Mouse (Mus musculus): ENCODE results near the gene Hist2h2ac. TPM values are rescaled to one million over a fixed set of nuclear protein-coding genes. Genes with fewer than 3 reads are reported as not detected.
"Not testable (repeated sequence)": the region's sequence is repeated elsewhere in the genome, so short reads cannot be mapped to it uniquely, and the experiment has no call there.

Gene Hist2h2ac
- total RNA-seq, 1 experiment from 2014 or later = 1,422 TPM

DNA sequence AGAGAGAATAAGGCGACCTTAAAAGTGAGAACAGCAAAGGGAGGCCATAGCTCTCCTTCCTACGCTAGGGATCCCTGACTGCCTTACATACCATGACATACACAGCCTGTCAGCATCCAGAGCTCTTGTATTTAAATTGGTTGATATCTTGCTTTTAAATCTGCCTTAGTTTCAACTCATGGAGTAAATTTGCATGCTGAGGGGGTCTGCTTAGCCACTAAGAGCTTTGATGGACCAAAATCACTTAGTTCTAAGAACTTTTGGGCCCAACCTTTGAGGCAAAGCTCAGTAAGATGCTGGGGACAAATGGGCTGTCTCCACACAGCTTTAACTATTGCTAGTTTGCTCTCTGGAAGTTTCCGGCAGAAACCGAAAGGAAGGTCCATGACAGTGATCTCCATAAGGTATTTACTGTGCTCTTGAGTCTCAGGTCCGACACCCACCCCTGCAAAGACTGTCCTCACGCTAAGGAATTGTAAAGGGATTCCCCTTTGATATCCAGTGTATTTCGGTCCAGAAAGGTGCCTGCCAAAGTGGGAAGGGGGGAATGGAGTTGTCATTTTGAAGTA, 16.7 kb upstream of the Hist2h2ac start:
- no peak for ATAC-seq (replicated peaks in 1 of 2; ENCODE audit: insufficient read depth in 1 of 2, low FRiP score in 2 of 2, low TSS enrichment in 1 of 2, low read depth in 1 of 2, poor library complexity in 2 of 2, severe bottlenecking in 2 of 2)

DNA sequence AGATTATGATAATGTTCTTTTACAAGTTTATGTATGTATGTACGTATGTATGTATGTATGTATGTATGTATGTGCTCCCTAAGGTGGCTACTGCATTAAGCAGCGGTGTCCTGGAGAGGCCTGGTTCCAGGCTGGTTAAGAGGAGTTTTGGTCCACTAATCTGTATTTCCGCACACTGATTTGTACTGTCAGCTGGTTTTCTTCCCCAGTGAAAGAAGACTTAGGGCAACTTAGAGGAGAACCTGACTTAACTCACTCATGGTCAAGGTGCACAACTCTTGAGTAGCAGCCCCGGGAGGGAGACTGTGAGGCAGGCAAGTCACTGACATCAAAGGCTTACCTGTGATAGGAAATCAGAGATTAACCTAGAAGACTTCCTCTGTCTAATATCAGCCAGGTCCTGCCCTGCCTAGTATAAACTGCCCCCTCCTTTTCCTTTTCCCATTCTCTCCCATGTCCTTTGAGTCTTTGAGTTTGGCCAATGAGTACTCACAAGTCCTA, 16.2 kb upstream of the Hist2h2ac start:
- ATAC-seq (replicated peaks in 1 of 2; ENCODE audit: insufficient read depth in 1 of 2, low FRiP score in 2 of 2, low TSS enrichment in 1 of 2, low read depth in 1 of 2, poor library complexity in 2 of 2, severe bottlenecking in 2 of 2) = no peak

- ATAC-seq (replicated peaks in 1 of 2; ENCODE audit: insufficient read depth in 1 of 2, low FRiP score in 2 of 2, low TSS enrichment in 1 of 2, low read depth in 1 of 2, poor library complexity in 2 of 2, severe bottlenecking in 2 of 2) = no peak
These were observed 15.2 kb upstream of the Hist2h2ac start for GRCm38 (mm10) chr3:96235836-96236235.

- ATAC-seq (replicated peaks in 1 of 2; ENCODE audit: insufficient read depth in 1 of 2, low FRiP score in 2 of 2, low TSS enrichment in 1 of 2, low read depth in 1 of 2, poor library complexity in 2 of 2, severe bottlenecking in 2 of 2) = no peak
These were observed 14.2 kb upstream of the Hist2h2ac start for GRCm38 (mm10) chr3:96234914-96235313.

DNA sequence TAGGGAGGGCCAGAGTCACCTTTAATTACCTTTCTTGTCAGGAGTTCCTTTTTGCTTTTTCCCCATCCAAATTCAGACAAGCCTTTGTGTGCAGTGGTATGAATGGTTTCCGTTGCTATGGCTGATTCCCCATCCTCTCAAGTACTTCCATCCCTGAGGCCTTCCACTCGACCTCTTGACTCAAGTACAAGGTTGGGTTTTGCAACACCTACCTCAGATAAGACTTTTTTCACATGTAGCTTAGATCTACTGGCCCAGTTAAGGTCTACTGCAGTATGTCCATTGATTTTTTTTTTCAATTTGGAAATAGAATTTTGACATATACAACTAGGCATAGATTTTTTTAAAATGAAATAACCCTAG, 11.1 kb upstream of the Hist2h2ac start:
- no peak for ATAC-seq (replicated peaks in 1 of 2; ENCODE audit: insufficient read depth in 1 of 2, low FRiP score in 2 of 2, low TSS enrichment in 1 of 2, low read depth in 1 of 2, poor library complexity in 2 of 2, severe bottlenecking in 2 of 2)

DNA sequence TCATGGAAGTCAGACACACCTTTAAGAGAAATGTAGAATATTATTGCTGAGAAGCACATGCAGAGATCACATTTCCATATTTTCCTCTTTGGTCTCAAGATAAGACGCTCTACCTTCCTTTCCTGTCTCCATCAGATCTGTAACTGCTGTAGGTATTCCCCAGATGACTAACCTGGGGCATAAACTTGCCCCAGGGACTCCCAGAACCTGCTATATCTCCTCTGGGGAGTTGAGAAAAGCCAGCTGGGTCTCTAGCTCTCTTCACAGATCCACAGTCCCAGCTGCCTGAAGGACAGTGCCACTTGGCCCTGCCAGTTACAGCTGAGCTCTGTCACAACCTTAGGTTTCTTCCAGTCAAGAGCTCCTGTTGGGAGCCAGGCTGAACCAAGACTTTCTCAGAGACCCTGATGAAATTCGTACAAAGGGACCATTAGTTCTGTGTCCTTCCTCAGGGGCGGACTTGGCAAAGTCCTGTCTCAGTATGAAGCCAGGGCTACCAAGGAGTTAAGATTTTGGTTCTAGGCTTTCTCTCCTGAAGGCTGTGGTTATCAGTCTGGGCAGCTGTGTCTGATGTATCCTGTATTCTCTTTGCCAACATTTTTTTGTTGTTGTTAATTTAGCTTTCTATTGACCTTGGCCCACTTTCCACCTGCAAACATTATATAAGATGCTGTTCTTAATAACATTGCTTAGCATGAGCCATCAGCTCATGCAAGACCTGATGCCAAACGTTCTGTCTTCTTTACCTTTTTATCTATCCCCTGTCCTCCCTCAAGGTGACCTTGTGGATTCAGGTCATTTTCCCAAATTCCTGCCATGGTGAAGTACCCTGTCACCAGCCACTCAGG, 10.5 kb upstream of the Hist2h2ac start:
- no peak for ATAC-seq (replicated peaks in 1 of 2; ENCODE audit: insufficient read depth in 1 of 2, low FRiP score in 2 of 2, low TSS enrichment in 1 of 2, low read depth in 1 of 2, poor library complexity in 2 of 2, severe bottlenecking in 2 of 2)

DNA sequence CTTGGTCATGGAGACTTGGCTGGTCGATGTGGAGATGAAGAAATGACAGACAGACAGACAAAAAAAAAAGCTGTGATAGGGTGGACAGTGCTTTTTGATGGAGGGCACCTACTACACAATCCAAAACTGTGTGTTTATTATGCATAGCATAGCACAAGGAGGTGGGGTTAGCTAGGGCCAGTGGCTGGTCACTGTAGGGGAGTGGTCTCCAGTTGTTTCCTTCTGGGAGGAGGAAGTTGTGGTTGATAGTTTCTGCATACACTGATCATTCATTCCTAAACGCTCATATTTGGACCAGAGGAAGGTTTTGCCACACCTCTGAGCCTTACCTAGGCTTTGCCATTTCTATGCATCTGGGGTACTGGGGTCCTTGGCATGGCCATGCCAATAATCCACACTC, 9.7 kb upstream of the Hist2h2ac start:
- ATAC-seq (replicated peaks in 1 of 2; ENCODE audit: insufficient read depth in 1 of 2, low FRiP score in 2 of 2, low TSS enrichment in 1 of 2, low read depth in 1 of 2, poor library complexity in 2 of 2, severe bottlenecking in 2 of 2) = 0 out of 4 replicates have a peak, but pooled peaks of 1 of the 2 experiments have one; percentile 23

DNA sequence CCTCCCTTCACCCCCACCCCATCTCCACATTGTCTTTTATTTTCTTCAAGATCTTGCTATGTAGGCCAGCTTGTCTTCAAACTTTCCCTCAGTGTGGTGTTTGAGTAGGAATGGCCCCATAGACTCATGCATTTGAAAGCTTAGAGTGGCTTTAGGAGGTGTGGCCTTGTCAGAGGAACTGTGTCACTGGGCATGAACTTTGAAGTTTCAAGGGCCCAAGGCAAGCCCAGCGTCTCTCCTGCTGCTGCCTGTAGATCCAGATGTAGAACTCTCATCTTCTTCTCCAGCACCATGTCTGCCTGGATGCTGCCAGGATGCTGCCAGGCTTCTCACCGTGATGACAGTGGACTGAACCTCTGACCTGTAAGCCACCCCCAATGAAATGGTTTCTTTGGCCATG, 8.1 kb upstream of the Hist2h2ac start:
- ATAC-seq (replicated peaks in 1 of 2; ENCODE audit: insufficient read depth in 1 of 2, low FRiP score in 2 of 2, low TSS enrichment in 1 of 2, low read depth in 1 of 2, poor library complexity in 2 of 2, severe bottlenecking in 2 of 2) = no peak

GRCm38 (mm10) chr3:96226695-96227648, 6.3 kb upstream of the Hist2h2ac start:
- peak in 1 of 2 experiments; percentile 43; a peak in 1 of 4 replicates for ATAC-seq (replicated peaks in 1 of 2; ENCODE audit: insufficient read depth in 1 of 2, low FRiP score in 2 of 2, low TSS enrichment in 1 of 2, low read depth in 1 of 2, poor library complexity in 2 of 2, severe bottlenecking in 2 of 2)

DNA sequence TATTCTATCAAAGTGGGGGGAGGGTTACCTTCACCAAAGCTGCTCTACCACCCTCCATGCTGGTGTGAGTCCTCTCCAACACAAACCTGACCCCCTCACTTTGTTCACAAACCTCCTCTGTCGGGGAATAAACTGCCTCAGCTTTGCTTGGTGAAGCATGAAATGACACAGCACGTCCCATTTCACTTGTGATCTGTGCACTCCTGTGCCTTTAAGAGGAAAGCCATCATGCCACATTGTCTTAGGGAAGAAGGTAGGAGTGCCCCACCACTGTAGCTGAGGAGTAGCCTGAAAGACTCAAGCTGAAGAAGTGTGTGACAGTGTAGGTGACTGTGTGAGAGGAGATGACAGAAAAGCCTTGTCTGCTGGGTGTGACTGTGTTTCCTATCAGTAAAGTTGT, 4.7 kb upstream of the Hist2h2ac start:
- ATAC-seq (replicated peaks in 1 of 2; ENCODE audit: insufficient read depth in 1 of 2, low FRiP score in 2 of 2, low TSS enrichment in 1 of 2, low read depth in 1 of 2, poor library complexity in 2 of 2, severe bottlenecking in 2 of 2) = no peak

GRCm38 (mm10) chr3:96222774-96223173, 2.1 kb upstream of the Hist2h2ac start:
- ATAC-seq (replicated peaks in 1 of 2; ENCODE audit: insufficient read depth in 1 of 2, low FRiP score in 2 of 2, low TSS enrichment in 1 of 2, low read depth in 1 of 2, poor library complexity in 2 of 2, severe bottlenecking in 2 of 2) = no peak

DNA sequence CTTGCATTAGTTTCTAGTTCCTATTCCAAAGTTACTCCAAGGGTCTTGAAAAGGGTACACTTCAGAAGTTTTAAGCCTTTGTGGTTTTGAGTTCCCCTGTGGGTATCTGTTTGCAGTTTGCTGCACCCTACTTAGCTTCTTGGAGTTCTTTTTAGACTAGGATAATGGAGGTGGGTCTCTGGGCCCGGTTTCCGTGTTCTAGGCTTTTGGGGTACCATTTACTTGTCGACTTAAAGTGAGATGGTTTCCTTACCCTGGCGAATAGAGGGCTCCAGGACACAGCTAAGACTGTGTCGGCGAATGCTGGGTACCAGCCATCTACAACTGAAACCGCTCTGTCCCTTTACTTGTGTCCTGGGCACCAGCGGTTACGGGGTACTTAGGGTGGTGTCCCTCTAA, 959 bp upstream of the Hist2h2ac start:
- no peak for ATAC-seq (replicated peaks in 1 of 2; ENCODE audit: insufficient read depth in 1 of 2, low FRiP score in 2 of 2, low TSS enrichment in 1 of 2, low read depth in 1 of 2, poor library complexity in 2 of 2, severe bottlenecking in 2 of 2)

DNA sequence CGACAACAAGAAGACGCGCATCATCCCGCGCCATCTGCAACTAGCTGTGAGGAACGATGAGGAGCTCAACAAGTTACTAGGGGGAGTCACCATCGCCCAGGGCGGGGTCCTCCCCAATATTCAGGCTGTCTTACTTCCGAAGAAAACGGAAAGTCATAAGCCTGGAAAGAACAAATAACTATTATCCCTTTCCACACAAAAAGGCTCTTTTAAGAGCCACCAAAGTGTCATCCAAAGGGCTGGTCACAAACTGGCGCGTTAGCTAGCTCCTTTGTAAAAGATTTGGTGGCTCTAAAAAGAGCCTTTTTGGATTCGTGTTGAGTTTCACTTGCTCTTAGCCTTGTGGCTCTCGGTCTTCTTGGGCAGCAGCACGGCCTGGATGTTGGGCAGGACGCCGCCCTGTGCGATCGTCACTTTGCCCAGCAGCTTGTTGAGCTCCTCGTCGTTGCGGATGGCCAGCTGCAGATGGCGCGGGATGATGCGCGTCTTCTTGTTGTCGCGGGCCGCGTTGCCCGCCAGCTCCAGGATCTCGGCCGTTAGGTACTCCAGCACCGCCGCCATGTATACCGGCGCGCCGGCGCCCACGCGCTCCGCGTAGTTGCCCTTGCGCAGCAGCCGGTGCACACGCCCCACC, 432 bp downstream of the Hist2h2ac start:
- ATAC-seq (replicated peaks in 1 of 2; ENCODE audit: insufficient read depth in 1 of 2, low FRiP score in 2 of 2, low TSS enrichment in 1 of 2, low read depth in 1 of 2, poor library complexity in 2 of 2, severe bottlenecking in 2 of 2) = not testable (repeated sequence)

DNA sequence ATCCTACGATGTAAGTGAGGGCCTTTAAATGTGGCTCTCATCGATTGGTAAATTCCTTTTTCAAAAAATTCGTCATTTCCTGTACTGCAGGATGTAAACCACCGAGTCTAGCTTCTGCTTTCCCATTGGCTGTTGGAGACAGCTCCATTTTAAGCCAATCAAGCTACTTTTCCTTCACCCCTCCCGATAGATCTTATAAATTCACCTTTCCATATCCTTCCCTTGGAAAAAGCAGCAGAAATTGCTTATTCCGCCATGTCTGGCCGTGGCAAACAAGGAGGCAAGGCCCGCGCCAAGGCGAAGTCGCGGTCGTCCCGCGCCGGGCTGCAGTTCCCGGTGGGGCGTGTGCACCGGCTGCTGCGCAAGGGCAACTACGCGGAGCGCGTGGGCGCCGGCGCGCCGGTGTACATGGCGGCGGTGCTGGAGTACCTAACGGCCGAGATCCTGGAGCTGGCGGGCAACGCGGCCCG, 984 bp downstream of the Hist2h2ac start, which contains the start of the genes Bola1 and Hist2h2ab:
Bola1 (minus strand) TSS at position 49 of the 470 bp plus-strand sequence.
Hist2h2ab (plus strand) TSS at position 205 of the 470 bp plus-strand sequence.
- ATAC-seq (replicated peaks in 1 of 2; ENCODE audit: insufficient read depth in 1 of 2, low FRiP score in 2 of 2, low TSS enrichment in 1 of 2, low read depth in 1 of 2, poor library complexity in 2 of 2, severe bottlenecking in 2 of 2) = peak; percentile 57 to 68

DNA sequence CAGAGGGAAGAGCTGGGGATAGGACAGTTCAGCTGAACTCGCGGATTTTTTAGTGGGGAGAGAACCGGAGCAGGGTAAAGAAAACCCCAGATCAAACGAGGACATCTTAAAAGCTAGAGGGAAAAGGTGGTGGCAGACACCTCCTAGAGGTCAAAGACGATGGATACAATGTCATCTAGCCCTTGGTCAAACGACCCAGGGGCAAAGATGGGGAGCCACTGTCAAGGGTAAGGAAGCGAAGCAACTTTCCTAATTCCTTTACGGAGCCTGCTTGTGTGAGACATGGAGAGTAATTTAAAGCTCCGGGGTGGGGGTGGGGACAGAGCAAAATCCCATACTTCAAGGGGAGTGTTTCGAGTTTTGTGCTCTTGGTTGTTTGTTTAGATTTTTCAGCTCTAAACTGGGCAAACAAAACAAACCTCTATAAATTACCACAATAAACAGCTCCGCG, 1.5 kb downstream of the Hist2h2ac start:
- ATAC-seq (replicated peaks in 1 of 2; ENCODE audit: insufficient read depth in 1 of 2, low FRiP score in 2 of 2, low TSS enrichment in 1 of 2, low read depth in 1 of 2, poor library complexity in 2 of 2, severe bottlenecking in 2 of 2) = peak; percentile 2 to 19; a peak in 1 of 4 replicates

GRCm38 (mm10) chr3:96209242-96209641, 11.4 kb downstream of the Hist2h2ac start:
- ATAC-seq (replicated peaks in 1 of 2; ENCODE audit: insufficient read depth in 1 of 2, low FRiP score in 2 of 2, low TSS enrichment in 1 of 2, low read depth in 1 of 2, poor library complexity in 2 of 2, severe bottlenecking in 2 of 2) = no peak

GRCm38 (mm10) chr3:96207819-96208218, 12.9 kb downstream of the Hist2h2ac start:
- ATAC-seq (replicated peaks in 1 of 2; ENCODE audit: insufficient read depth in 1 of 2, low FRiP score in 2 of 2, low TSS enrichment in 1 of 2, low read depth in 1 of 2, poor library complexity in 2 of 2, severe bottlenecking in 2 of 2) = no peak
